Mouse (Mus musculus): Measurements from ENCODE around the gene Alox8. TPM values are rescaled to one million over a fixed set of nuclear protein-coding genes. Genes with fewer than 3 reads are reported as not detected.

Alox8 gene
- total RNA-seq, 1 experiment: 1.6 TPM

DNA sequence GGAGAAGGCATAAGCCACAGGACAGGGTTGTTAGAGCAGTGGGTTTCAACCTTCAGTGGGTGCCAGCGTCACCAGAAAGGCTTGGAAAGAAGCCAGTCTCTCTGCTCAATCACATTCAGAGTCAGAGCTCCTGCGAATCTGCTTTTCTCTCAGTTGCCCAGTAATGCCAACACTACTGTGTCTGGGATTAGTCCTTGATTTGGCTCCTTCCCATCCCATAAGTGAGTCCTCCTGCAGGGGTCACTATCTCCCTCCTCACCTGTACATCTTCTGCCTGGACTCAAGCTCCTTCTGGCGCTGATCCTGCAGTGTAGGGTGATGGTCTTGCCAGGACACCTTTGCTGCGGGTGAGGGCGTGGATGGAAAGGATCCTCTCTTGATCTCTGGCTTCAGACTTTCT is 877 bp downstream of the Alox8 start:
- in situ Hi-C loops (cut with MboI; ENCODE audit: low sequenced_read_pairs in 2 of 2, unreplicated experiment in 2 of 2): loop anchor here (10.0 kb wide), 1 partner anchor 48 kb away; no protein-coding TSS in a partner anchor
- Histone ChIP-seq H3K9ac (ENCODE audit: insufficient read depth, low read depth, low read length, poor library complexity, severe bottlenecking) (no peak overlapping the region), H3K27ac (ENCODE audit: insufficient read depth, low read depth, low read length, poor library complexity, severe bottlenecking) (no peak overlapping the region), H3K4me3 (ENCODE audit: insufficient read depth in 1 of 2, low read depth in 1 of 2, low read length in 2 of 2, poor library complexity in 1 of 2, severe bottlenecking in 1 of 2) (peak overlapping the region in 1 of 2 experiments; percentile 46; a peak in 1 of 4 replicates), H3K9me3 (ENCODE audit: control insufficient read depth, insufficient read depth, low read depth, low read length) (no peaks in the 10 kb centered on the region), H3K4me1 (ENCODE audit: control insufficient read depth in 2 of 2, insufficient read depth in 2 of 2, low read length in 2 of 2, poor library complexity in 1 of 2) (peaks cover 0 to 4% of the 10 kb centered on the region in 2 experiments; a peak in 1 of 4 replicates), H3K36me3 (ENCODE audit: control insufficient read depth, insufficient read depth, low read length, poor library complexity, severe bottlenecking) (no peaks in the 10 kb centered on the region)
- TF ChIP-seq ZNF384 (IDR thresholded peaks at IDR 0.05; ENCODE audit: low read depth, low read length) (no peak), ZC3H11A (IDR thresholded peaks at IDR 0.05; ENCODE audit: borderline replicate concordance, low read depth, low read length) (peak; percentile 19; the same call in 1 of the 2 replicates)
- DNase-seq (ENCODE audit: low read depth, low spot score): no peak

DNA sequence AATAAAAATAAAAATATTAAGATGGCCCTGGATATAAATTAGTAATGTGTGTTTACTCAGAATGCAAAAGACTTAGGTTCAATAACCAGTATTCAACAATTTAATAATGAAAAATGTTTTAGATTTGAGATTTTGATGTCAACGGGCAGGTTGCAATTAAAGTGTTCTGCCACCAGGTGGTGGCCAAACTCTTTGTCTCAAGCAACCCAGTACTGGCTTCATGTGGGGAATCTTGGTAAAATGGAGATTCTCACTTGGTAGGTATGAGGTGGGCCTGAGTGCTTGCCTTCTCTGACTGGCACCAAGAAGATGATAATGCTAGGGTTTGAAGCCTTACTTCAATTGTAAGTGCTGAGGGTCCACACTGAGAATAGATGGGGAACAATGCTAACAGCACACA is 4.8 kb downstream of the Alox8 start:
- in situ Hi-C loops (cut with MboI; ENCODE audit: low sequenced_read_pairs in 2 of 2, unreplicated experiment in 2 of 2): loop anchor here (10.0 kb wide), 1 partner anchor 52 kb away; no protein-coding TSS in a partner anchor
- H3K9me3 ChIP-seq (ENCODE audit: control insufficient read depth, insufficient read depth, low read depth, low read length): no peaks in the 10 kb centered on the region
- peak; percentile 25 for DNase-seq (ENCODE audit: low read depth, low spot score)

DNA sequence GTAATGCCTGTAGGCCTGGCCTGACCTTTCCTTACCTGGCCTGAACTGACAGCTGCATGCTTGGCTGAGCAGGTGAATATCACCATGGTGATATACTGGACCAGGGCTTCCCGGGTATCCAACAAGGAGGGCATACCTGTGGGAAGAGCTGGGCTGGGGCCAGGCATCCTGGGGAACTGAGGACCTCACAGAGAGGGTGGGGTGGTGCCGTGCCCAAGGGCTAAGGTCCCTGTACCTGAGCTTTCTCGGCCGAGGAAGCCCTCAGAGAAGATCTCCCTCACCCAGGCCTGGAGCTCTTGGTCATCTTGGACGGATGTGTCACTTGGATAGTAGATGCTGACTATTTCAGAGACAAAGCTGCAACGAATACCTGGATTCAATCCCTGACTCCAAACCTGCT is 11.7 kb downstream of the Alox8 start:
- DNase-seq (ENCODE audit: low read depth, low spot score): no peak
- H3K9ac ChIP-seq (ENCODE audit: insufficient read depth, low read depth, low read length, poor library complexity, severe bottlenecking): no peak overlapping the region
- in situ Hi-C loops (cut with MboI; ENCODE audit: low sequenced_read_pairs in 2 of 2, unreplicated experiment in 2 of 2): no loop called here
- H3K4me1 ChIP-seq (ENCODE audit: control insufficient read depth in 2 of 2, insufficient read depth in 2 of 2, low read length in 2 of 2, poor library complexity in 1 of 2): no peaks in the 10 kb centered on the region
- no peak overlapping the region for H3K27ac ChIP-seq (ENCODE audit: insufficient read depth, low read depth, low read length, poor library complexity, severe bottlenecking)
- H3K9me3 ChIP-seq (ENCODE audit: control insufficient read depth, insufficient read depth, low read depth, low read length): no peaks in the 10 kb centered on the region
- TF ChIP-seq HCFC1 (IDR thresholded peaks at IDR 0.05; ENCODE audit: borderline replicate concordance, insufficient read depth, low read length) (no peak), MAFK (IDR thresholded peaks at IDR 0.05; ENCODE audit: insufficient read depth, low read depth, low read length) (no peak)
- no peak overlapping the region for H3K4me3 ChIP-seq (ENCODE audit: insufficient read depth in 1 of 2, low read depth in 1 of 2, low read length in 2 of 2, poor library complexity in 1 of 2, severe bottlenecking in 1 of 2)
- H3K36me3 ChIP-seq (ENCODE audit: control insufficient read depth, insufficient read depth, low read length, poor library complexity, severe bottlenecking): no peaks in the 10 kb centered on the region

More for the DNA sequence above, 4.8 kb downstream of the Alox8 start:
- Histone ChIP-seq H3K4me1 (ENCODE audit: control insufficient read depth in 2 of 2, insufficient read depth in 2 of 2, low read length in 2 of 2, poor library complexity in 1 of 2) (peaks cover 0 to 4% of the 10 kb centered on the region in 2 experiments; a peak in 1 of 4 replicates), H3K9ac (ENCODE audit: insufficient read depth, low read depth, low read length, poor library complexity, severe bottlenecking) (no peak overlapping the region), H3K27ac (ENCODE audit: insufficient read depth, low read depth, low read length, poor library complexity, severe bottlenecking) (no peak overlapping the region), H3K4me3 (ENCODE audit: insufficient read depth in 1 of 2, low read depth in 1 of 2, low read length in 2 of 2, poor library complexity in 1 of 2, severe bottlenecking in 1 of 2) (no peak overlapping the region), H3K36me3 (ENCODE audit: control insufficient read depth, insufficient read depth, low read length, poor library complexity, severe bottlenecking) (no peaks in the 10 kb centered on the region)
- TF ChIP-seq CHD2 (IDR thresholded peaks at IDR 0.05; ENCODE audit: low read depth, low read length) (no peak), HCFC1 (IDR thresholded peaks at IDR 0.05; ENCODE audit: borderline replicate concordance, insufficient read depth, low read length) (no peak), ZC3H11A (IDR thresholded peaks at IDR 0.05; ENCODE audit: borderline replicate concordance, low read depth, low read length) (peak; percentile 89), ZNF384 (IDR thresholded peaks at IDR 0.05; ENCODE audit: low read depth, low read length) (no peak)

DNA sequence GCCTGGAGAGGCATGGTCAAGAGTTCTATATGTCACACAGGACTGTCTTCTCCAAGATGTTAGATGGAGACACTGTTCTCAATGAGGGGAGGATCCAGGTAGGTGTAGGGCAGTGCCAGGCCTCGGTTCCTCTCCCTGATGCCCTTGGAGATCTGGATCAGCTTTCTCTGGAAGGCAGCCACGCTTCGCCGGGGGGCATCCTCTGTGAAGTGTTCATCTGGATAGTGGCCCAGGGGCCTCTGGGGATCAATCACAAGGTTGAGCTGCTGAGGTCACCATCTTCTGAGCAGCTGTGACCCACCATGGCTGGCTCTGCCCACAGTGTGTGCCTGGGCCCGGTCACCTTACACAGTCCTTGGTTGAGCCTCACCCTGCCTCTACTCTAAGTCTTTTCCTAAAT is 12.6 kb downstream of the Alox8 start:
- TF ChIP-seq MAFK (IDR thresholded peaks at IDR 0.05; ENCODE audit: insufficient read depth, low read depth, low read length): no peak
- TF ChIP-seq CHD2 (IDR thresholded peaks at IDR 0.05; ENCODE audit: low read depth, low read length): no peak
- TF ChIP-seq ZC3H11A (IDR thresholded peaks at IDR 0.05; ENCODE audit: borderline replicate concordance, low read depth, low read length): no peak
- no peak for TF ChIP-seq HCFC1 (IDR thresholded peaks at IDR 0.05; ENCODE audit: borderline replicate concordance, insufficient read depth, low read length)
- no peak for TF ChIP-seq ZNF384 (IDR thresholded peaks at IDR 0.05; ENCODE audit: low read depth, low read length)
- no peak overlapping the region for H3K27ac ChIP-seq (ENCODE audit: insufficient read depth, low read depth, low read length, poor library complexity, severe bottlenecking)
- no peak overlapping the region for H3K9ac ChIP-seq (ENCODE audit: insufficient read depth, low read depth, low read length, poor library complexity, severe bottlenecking)
- H3K4me3 ChIP-seq (ENCODE audit: insufficient read depth in 1 of 2, low read depth in 1 of 2, low read length in 2 of 2, poor library complexity in 1 of 2, severe bottlenecking in 1 of 2): no peak overlapping the region
- H3K4me1 ChIP-seq (ENCODE audit: control insufficient read depth in 2 of 2, insufficient read depth in 2 of 2, low read length in 2 of 2, poor library complexity in 1 of 2): no peaks in the 10 kb centered on the region
- H3K36me3 ChIP-seq (ENCODE audit: control insufficient read depth, insufficient read depth, low read length, poor library complexity, severe bottlenecking): no peaks in the 10 kb centered on the region
- in situ Hi-C loops (cut with MboI; ENCODE audit: low sequenced_read_pairs in 2 of 2, unreplicated experiment in 2 of 2): no loop called here
- no peak for DNase-seq (ENCODE audit: low read depth, low spot score)
- no peaks in the 10 kb centered on the region for H3K9me3 ChIP-seq (ENCODE audit: control insufficient read depth, insufficient read depth, low read depth, low read length)

DNA sequence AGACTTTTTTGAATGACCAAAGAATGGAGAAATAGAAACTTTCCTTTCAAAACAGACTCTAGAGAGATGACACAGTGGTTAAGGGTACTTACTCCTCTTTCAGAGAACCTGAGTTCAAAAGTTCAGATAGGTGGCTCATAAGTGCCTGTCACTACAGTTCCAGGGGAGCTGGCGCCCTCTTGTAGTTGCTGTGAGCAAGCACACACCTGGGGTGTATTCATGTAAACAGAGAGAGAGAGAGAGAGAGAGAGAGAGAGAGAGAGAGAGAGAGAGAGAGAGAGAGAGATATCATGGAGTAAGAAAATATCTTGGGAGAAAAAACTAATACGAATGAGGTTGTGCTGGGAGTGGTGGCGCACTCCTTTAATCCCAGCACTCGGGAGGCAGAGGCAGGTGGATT is 17.5 kb downstream of the Alox8 start:
- Histone ChIP-seq H3K9me3 (ENCODE audit: control insufficient read depth, insufficient read depth, low read depth, low read length) (no peaks in the 10 kb centered on the region), H3K27ac (ENCODE audit: insufficient read depth, low read depth, low read length, poor library complexity, severe bottlenecking) (no peak overlapping the region), H3K4me1 (ENCODE audit: control insufficient read depth in 2 of 2, insufficient read depth in 2 of 2, low read length in 2 of 2, poor library complexity in 1 of 2) (no peaks in the 10 kb centered on the region), H3K36me3 (ENCODE audit: control insufficient read depth, insufficient read depth, low read length, poor library complexity, severe bottlenecking) (no peaks in the 10 kb centered on the region), H3K4me3 (ENCODE audit: insufficient read depth in 1 of 2, low read depth in 1 of 2, low read length in 2 of 2, poor library complexity in 1 of 2, severe bottlenecking in 1 of 2) (no peak overlapping the region), H3K9ac (ENCODE audit: insufficient read depth, low read depth, low read length, poor library complexity, severe bottlenecking) (no peak overlapping the region)
- TF ChIP-seq ZC3H11A (IDR thresholded peaks at IDR 0.05; ENCODE audit: borderline replicate concordance, low read depth, low read length) (no peak), CHD2 (IDR thresholded peaks at IDR 0.05; ENCODE audit: low read depth, low read length) (no peak), HCFC1 (IDR thresholded peaks at IDR 0.05; ENCODE audit: borderline replicate concordance, insufficient read depth, low read length) (no peak), MAFK (IDR thresholded peaks at IDR 0.05; ENCODE audit: insufficient read depth, low read depth, low read length) (no peak), ZNF384 (IDR thresholded peaks at IDR 0.05; ENCODE audit: low read depth, low read length) (no peak)
- in situ Hi-C loops (cut with MboI; ENCODE audit: low sequenced_read_pairs in 2 of 2, unreplicated experiment in 2 of 2): no loop called here
- no peak for DNase-seq (ENCODE audit: low read depth, low spot score)

Data from ES-E14 (cell line).